Mouse (Mus musculus) stomach, postnatal 0 days (tissue): ENCODE results near the gene Ppil1.
A peak's percentile ranks its signal among the peaks of the same experiment; 100 is the strongest.

ENCODE experiments used
- CTCF ChIP-seq: IDR thresholded peaks from 2 replicates; pipeline ENCODE4 v1.5.1; 2016; ENCODE audit warnings: antibody characterized with exemption, low read depth, mild to moderate bottlenecking, moderate library complexity
- EP300 ChIP-seq: optimal IDR thresholded peaks from 2 replicates; pipeline ENCODE3; 2016; ENCODE audit warnings: antibody characterized with exemption

GRCm38 (mm10) chr17:29313300-29313699 is 49.3 kb upstream of the Ppil1 start:
- TF ChIP-seq EP300 (no peak), CTCF (peak; percentile 49)
